Mouse (Mus musculus): ENCODE results near the gene Nr5a2.

GRCm38 (mm10) chr1:136920089-136920488 is 40.2 kb downstream of the Nr5a2 start:
- TF ChIP-seq CTCF (IDR thresholded peaks at IDR 0.05; ENCODE audit: low read depth, low read length) = no peak
- TF ChIP-seq POLR2A (IDR thresholded peaks at IDR 0.05; ENCODE audit: insufficient read depth, low read length) = no peak
- TF ChIP-seq EP300 (IDR thresholded peaks at IDR 0.05; ENCODE audit: insufficient read depth, low read depth, low read length) = no peak
